Mouse (Mus musculus): Measurements from ENCODE around the gene Azin2.

Azin2 gene

DNA sequence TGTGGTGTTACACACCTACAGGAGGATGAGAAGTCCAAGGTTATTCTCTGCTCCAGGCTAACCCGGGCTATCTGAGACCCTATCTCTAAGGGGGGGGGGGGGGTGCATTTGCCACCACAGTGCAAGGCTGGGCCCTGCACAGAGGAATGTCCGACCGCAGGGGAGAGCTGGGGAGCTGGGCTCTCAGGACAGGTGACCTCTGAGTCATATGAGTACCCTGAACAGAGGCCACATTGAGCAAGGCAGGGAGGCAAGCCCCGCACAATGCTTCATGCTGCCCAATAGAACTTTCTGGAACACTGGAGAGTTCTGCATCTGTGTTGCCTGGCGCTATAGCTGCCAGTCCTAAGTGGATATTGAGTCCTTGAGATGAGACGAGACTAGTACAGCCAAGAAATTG is 70.1 kb downstream of the Azin2 start:
- DNase-seq, result no peak

DNA sequence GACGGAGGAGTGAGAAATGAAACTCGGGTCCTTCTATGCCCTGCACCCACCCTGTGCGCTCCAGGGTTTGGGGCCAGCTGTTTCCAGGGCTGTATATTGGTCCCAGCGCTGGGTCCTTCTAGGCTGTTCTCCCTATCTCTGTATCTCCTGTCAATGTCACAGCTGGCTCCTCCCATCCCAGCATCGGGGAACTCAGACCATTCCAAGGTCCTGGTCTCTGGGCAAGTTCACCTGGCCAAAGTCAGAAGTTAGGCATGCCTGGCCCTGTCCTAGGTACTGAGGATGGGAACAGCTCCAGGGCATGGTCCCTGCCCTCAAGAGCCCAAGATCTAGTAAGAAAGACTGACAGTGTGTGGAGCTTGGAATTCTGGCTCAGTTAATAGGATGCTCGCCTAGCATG is 70.5 kb downstream of the Azin2 start:
- DNase-seq, result no peak

DNA sequence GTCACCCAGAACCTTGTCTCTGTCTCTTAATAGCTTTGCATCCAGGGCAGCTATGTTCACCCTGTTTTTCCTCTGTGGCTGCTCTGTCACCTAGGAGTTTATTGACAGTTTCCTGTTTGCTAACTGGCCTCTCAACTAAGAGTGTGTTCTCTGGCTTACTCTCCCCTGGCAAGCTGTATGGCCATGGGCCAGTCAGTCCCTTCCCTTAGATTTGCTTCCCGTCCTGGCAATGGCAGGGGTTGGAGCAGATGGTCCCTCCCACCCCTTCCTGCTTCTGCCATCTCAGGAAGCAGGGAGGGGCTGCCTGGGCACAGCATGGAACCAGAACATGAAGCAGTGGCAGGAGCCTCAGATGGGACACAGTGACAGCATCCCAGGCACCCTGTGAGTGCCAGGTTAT is 71.1 kb downstream of the Azin2 start:
- DNase-seq, result peak; percentile 83

DNA sequence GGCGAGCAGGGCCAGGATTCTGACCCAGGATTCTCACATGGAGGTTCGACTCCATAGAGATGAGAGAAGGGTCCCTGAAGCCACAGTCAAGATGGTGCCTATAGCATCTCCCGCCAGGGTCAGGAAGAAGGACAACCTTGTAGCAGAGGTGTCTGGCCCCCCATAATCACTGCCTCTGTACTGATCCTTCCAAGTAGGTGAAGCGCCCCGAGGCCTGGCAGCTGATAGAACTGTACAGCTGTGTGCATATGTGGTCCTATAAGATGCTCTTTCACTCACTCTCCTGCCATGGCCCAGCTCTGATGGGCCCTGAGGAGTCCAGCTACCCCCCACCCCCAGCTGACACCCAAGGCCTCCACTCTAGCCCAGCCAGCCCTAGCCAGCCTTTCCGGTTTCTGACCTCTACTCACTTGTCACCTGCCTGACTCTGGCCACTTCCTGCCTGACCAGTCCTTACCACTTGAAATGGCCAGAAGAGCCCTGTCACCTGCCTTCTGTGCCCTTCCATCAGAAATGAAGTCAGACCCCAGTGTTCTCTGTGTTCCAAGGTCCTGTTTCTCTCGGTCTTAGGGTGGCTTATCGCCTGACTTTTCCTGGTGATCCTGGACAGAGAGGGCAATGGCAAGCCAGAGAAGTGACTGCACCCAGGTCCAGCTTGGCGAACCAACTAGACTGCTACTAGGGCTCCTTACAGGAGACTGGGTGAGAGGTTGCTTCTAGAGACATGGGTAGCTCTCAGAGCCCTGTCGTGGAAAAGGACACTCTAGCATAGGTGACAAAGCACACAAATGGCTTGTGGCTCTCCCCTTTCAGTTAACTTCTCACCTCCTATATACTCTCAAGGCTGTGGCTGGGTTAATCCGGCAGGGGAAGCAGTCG is 72.3 kb downstream of the Azin2 start:
- DNase-seq, result no peak

DNA sequence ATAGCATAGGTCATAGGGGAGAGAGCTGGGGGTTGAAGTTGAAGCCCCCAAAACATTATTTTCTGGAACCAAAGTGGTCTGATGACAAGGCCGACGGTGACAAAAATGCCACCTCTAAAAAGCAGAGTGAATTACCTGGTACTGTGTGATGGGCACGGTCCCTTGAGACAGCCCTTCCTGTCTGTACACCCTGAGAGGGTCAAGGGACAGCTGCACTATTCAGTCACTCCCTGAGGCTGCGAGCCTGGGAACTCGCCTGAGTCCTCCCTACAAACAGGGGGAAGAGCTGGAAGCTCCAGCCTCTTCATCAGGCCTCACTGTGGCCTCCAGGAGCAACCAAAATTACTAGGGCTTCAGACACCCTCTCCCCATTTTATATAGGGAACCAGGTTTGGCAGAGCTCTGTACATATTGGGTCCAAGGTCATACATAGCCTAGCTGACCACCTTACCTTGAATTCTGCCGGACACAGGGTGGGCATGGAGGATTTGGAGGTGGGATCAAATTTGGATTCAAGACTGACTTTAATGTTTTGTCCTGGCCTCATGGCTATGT is 73.7 kb downstream of the Azin2 start:
- DNase-seq, result no peak

DNA sequence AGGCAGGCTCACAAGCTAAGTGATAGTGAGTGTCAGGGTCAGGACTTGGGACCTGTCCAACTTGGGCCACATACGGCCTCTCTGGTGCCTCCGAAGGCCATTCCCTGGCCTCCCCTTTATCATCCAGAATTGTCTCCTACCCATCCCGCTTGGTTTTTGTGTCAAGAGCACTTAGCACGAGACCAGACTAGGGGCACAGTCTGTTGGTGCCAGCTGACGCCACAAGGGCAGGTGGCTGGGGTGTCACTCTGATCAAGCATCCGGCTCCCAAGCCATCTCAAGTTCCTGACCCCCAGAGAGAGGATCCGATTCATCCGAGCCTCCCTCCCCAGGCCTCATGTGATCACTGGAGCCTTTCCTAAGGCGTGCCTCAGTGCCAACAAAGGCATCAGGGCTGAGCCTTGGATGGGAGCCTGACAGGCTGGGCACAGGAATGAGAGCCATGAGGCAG is 74.6 kb downstream of the Azin2 start:
- DNase-seq, result no peak

DNA sequence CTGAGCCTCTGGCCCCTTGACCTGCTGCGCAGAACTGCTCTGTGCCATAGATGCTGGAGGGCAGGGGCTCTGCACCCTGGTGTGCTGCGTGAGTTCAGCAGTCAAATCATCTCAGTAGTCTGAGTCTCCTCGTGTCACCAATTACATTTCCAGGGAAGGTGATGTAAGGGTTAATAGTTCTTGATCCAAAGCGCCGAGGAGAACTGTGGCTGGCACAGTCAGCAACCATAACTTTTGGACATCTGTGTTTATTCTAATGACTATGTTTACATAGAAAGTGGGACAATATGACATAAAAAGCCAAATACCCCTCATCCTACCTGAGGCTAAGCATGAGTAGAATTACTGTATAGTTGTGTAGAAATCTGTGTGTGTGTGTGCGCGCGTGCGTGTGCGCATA is 75.2 kb downstream of the Azin2 start:
- no peak for DNase-seq

DNA sequence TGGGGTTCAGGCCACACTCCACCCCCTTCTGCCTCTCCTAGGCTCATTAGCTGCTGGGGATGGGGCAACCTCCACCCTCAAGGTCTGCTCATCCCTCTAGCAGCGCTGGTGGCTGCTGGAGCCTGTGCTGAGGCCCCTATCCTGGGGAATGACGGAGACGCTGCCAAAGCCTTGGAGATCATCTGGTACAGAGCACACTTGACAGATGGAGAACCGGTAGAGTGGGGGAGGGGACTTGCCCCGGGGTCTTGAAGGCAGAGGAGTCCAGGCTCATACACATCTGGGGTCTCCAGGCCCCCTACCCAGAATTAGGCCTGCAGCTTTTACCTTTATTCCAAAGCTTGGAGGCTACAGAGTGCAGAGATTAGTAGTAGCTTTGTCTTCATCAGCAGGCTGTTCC is 75.7 kb downstream of the Azin2 start:
- no peak for DNase-seq

DNA sequence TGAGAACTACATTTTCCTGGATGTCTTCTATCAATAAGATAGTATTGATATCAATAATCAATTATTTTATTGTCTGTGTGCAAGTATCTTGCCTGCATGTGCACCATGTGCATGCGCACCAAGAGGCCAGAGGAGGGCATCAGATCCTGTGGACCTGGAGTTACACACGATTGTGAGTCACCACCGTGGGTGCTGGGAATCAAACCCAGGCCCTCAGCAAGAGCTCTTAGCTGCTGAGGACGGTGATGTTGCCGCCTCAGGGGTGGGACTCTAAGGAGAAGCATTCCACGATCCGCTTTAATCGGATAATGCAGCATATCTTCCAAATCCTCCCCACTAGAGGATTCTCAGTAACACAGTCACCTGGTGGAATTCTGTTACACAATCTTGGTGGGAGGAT is 76.7 kb downstream of the Azin2 start:
- DNase-seq, result no peak

DNA sequence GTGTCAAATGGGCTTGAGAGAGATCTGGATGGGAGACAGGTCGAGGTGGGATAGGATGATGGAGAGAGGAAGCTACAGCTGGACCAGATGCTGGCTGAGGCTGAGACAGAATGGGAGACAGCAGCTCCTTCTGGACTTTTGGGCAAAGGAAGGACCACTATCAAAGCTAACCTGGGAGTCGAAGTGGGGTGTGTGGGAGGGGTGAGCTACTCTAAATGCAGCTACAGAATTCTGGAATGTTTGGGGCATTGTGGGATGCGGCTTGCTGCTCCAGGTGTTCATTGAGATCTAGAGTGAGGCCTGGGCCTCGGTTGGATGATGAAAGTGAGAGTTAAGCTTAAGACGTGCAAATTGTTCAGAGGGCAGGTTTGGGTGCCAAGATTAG is 77.5 kb downstream of the Azin2 start:
- no peak for DNase-seq

DNA sequence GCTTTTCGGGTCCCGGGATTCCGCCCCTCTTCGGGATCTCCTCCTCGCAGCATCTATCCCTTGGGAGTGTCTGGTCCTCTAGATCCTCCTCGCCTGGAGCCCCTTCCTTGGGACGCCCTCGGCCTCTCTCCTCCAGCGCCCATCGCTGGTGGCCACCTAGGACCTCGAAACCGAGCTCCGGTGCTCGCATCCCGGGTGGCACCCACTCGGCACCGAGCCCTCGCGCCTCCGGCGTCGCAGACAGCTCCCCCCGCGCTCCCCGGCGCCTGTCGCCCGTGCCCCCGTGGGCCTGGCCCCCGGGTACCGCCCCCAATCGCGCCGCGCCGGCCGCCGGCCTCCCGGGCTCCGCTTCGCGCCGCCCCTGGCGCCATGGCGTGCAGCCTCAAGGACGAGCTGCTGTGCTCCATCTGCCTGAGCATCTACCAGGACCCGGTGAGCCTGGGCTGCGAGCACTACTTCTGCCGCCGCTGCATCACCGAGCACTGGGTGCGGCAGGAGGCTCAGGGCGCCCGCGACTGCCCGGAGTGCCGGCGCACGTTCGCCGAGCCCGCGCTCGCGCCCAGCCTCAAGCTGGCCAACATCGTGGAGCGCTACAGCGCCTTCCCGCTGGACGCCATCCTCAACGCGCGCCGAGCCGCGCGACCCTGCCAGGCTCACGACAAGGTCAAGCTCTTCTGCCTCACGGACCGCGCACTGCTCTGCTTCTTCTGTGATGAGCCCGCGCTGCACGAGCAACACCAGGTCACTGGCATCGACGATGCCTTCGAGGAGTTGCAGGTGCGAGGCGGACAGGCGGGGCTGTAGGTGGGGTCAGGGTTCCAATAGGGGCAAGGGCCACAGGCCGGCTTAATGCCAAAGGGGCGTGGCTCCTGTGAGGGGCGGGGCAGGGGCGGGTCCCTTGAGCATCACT is 78.2 kb downstream of the Azin2 start:
- peak; percentile 52 for DNase-seq

DNA sequence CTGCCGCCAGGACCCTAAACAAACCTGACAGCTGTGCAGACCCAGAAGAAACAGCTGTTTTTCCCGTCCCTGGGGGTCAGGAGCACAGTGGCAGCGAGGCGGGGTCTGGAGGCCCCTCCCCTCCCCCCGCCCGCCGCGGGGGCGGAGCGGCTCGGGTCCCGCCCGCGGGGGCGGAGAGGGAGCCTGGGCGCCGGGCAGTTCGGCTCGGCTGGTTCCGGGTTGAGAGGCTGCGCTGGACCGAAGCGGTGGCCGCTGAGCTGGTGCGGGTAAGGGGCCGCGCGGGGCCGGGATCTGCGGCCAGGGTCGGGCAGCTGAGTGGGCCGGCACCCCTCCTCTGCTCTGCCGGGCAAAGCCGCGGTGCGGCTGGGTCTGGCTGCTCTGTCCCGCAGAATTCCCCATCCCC is 78.9 kb downstream of the Azin2 start, which contains the start of gene Trim62:
Gene Trim62, plus strand, starts transcription at position 202 of the 403 bp plus-strand sequence.
- DNase-seq, result peak; percentile 92
